Mouse (Mus musculus): Measurements from ENCODE around the gene Thrap3.

Thrap3 gene

DNA sequence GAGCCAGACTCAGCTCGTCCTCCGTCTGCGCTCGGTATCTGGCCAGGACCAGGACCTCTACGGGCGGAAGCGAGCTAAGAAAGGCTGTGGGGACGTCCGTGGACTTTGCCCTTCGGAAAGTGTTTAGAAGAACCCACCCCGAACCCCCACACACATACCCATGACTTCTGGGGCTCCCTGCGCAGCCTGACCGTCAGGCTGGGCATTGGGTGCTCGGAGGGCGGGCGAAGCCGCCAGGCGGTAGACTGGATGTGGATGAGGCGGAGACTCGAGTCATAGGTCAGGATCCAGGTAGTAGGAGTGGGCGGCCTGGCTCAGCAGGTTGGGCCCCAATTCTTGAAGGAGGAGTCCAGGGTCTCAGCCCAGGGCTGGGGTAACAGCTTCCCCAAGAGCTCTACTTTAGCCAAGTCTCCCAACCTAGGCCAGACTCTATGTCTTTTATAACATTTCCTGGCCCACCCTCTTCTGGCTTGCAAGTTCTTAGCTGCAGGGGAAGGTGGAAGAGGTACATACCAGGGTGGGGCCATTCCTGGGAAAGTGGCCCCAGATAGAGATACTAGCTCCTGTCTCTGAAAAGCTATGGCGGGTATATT, 39.4 kb downstream of the Thrap3 start, which contains the start of gene Sh3d21:
Gene Sh3d21, minus strand, starts transcription at position 425 of the 593 bp plus-strand sequence.
- DNase-seq = no peak

- DNase-seq = peak; percentile 85 to 90
Observed at GRCm38 (mm10) chr4:126162544-126163066, 40.0 kb downstream of the Thrap3 start.

GRCm38 (mm10) chr4:126161986-126162385, 40.6 kb downstream of the Thrap3 start:
- no peak for DNase-seq

DNA sequence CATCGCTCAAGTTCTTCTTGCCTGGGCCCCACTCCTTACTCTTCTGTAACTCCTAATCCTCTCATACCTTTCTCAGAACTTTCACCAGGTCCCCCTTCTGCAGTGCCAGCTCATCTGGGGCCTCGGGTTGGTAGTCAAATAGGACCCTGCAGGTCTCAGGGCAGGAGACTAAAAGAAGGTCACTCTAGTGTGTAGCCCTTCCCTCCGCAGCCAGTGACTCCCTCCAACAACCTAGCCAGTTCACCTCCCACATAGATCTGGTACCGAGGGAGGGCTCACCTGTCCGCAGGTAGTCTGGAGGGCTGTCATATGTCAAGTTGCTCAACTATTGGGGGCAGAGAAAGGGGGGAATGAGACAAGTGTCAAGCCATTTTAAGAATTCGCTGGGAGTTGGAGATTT, 41.1 kb downstream of the Thrap3 start:
- DNase-seq = no peak

DNA sequence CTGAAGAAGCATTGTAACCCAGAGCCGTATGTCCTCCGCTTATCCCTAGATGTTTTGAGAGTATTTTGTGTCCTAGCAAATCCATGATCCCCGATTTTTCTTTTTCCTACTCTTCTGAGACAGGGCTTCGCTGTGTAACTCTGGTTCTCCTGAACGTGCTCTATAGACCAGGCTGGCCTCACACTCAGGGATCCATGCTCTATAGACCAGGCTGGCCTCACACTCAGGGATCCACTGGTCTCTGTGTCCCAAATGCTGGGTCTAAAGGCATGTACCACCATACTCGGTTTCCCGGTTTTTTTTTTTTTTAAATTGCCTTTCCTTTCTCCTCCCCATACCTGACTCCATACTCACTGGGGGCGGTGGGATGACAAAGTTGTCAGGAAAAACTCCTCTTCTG, 41.6 kb downstream of the Thrap3 start:
- no peak for DNase-seq

DNA sequence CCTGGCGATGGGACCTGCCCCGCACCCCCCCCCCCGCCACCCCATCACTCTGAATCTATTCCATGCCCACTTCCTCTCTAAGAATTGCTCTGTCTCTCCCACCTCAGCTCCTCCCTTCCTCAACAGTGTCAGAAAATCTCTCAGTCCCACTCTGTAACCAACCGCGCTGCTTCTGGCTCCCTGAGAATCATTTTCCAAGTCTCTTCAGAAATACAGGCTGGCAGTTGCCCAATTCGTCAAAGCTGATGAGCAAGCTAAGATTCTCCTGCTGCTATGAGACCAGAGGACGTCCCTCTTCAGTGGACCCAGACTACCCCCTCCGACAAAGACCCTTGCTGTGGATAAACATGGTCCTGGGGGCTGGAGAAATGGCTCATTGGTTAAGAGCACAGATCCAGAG, 43.1 kb downstream of the Thrap3 start:
- no peak for DNase-seq

- DNase-seq = no peak
Observed at GRCm38 (mm10) chr4:126157562-126157961, 45.0 kb downstream of the Thrap3 start.

DNA sequence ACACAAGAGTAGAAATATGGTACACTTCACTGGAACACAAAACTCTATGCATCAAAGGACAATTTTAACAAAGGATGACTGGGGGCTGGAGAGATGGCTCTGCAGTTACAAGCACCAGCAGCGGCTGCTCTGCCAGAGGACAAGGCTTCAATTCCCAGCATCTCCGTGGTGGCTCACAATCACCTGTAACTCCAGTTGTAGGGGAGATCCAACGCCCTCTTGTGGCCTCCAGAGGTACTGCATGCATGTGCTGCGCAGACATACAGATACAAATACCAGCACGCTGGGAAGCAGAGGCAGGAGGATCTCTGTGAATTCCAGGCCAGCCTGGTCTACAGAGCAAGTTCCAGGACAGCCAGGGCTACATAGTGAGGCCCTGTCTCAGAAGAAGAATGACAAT, 45.9 kb downstream of the Thrap3 start:
- no peak for DNase-seq

- no peak for DNase-seq
Observed at GRCm38 (mm10) chr4:126155869-126156268, 46.7 kb downstream of the Thrap3 start.

DNA sequence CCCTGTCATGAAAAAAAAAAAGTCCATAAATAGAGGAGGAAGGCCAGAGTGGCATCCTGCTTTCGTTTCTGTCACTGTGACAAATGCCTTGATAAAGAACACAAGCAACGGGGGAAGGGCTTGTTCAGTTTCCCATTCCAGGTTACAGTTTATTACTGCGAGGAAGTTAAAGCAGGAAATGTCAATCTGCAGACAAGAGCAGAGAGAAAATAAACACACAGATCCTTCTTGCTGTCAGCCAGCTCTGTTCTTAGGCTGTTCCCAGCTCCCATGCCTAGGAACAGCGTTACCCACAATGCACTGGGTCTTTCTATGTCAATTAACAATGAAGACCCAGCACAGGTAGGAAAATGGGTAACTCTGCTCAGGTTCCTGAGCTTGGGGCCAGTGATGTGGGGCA, 47.4 kb downstream of the Thrap3 start:
- DNase-seq = no peak

GRCm38 (mm10) chr4:126152864-126153263, 49.7 kb downstream of the Thrap3 start:
- no peak for DNase-seq

DNA sequence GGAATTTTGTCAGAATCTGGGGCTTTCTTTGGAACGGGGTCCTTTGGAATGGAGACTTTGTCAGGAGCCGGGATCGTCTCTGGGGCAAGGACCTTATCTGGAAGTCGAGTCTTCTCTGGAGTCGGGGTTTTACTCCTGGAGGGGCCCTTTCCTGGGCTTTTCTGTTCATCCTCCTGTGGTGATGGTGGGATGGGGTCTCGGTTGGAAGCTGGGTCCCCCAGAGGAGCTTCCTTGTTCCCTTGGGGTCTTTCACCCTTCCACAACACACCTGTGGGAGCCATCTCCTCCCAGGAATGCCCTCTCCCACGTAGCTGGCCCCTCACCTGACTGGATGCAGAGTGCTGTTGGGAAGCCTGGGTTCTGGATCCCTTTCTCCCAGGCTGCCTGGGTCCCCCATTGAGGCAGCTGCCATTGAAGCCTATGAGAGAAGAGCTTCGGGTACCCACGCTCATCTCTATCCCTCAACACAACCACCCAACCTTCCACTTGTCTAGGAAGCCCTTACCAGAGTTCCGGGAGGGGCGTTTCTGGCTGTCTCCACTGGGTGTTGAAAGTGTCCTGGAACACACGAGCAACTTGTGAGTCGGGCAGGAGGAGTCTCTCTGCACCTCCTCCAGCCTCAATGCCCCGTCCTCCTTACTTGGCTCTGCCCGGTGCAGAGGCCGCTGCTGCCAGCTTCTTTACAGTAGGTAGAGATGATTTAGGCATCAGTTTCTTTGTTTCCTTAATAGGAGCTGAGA, 50.7 kb downstream of the Thrap3 start:
- no peak for DNase-seq

- DNase-seq = no peak
Observed at GRCm38 (mm10) chr4:126150949-126151320, 51.6 kb downstream of the Thrap3 start.

DNA sequence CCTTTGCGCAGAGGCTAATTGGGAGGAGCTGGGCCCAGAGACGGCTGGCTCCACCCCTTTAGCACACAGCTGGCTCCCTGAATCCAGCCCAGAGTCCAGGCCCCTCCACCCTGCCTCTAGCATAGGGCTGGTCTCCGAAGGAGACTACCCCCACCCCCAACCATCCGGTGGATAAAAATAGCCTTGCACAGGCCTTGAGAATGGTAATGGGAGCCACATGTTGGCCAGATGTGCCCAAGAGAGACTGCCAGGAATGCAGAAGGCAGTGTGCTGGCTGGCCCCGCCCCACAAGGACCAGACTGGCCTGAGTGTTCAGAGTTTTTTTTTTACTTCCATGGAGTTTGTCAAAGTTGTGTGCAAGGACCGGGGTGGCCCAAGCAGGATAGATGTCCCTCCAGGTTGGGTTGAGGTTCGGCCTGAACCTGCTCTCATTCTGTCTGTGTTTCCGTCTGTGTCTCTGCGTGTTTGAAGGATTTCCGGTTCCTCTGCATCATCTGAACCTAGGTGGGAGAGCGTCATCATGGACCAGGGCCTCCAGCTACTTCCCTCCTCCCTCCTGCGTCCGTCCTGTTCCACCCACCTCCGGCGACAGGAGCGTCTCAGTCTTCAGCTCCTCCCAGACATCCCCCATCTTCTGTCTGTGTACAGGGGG, 52.1 kb downstream of the Thrap3 start:
- DNase-seq = no peak

GRCm38 (mm10) chr4:126149798-126150197, 52.8 kb downstream of the Thrap3 start:
- DNase-seq = no peak

DNA sequence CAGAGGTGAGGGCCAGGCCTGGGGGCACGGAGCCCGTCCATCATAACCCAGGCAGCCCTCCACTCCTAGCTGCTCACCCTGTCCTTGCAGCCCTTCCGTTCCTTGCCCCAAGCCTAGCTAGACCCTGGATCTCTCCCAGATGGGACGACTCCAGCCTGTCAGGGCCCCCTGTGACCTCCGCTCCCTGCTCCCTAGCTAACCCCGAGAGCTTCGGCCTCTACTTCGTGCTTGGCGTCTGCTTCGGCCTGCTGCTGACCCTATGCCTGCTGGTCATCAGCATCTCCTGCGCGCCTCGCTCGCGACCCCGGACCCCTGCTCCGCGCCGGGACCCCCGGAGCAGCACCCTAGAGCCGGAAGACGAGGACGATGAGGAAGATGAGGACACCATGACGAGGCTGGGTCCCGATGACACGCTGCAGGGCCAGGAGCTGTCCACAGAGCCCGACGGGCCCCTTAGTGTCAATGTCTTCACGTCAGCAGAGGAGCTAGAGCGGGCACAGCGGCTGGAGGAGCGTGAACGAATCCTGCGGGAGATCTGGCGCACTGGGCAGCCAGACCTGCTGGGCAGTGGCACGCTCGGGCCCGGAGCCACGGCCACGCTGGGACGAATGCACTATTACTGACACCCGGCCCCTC, 53.4 kb downstream of the Thrap3 start:
- DNase-seq = peak in 1 of 2 experiments; percentile 43

DNA sequence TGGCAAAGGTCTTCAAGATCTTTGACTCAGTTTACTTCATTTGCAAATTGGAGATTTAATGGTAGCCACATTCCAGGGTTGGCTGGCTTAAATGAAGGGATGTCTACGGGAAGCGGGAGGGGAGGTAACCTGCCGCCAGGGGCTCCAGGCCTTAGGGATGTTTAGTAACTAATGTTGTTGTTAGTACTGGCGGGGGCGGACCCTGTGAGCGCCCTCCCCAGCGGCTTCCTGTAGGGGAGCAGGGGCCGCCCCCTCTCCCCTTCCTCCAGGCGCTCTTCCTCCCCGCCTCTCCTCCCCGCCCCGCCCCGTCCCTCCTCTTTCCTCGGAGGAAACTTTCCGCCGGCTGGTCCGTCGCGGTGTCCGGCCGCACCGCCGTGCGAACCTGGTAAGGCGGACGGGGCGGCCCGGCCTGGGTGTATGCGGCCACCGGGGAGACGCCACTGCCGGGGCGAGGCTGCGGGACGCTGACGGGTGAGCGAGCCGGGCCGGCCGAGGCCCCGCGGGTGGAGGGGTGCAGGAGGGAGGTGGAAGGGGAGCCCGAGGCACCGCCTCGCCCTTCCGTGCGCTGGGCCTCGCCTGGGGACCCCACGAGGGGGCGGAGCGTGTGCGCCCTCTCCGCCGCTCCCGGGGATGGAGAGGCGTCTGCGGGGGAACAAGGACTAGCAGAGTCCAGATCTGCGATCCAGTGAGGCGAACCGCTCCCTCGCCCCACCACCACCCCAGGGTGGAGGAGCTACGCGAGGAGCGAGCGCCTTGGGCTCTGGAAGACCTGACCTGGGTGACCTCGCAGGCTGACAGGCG, 54.2 kb downstream of the Thrap3 start:
- no peak for DNase-seq

DNA sequence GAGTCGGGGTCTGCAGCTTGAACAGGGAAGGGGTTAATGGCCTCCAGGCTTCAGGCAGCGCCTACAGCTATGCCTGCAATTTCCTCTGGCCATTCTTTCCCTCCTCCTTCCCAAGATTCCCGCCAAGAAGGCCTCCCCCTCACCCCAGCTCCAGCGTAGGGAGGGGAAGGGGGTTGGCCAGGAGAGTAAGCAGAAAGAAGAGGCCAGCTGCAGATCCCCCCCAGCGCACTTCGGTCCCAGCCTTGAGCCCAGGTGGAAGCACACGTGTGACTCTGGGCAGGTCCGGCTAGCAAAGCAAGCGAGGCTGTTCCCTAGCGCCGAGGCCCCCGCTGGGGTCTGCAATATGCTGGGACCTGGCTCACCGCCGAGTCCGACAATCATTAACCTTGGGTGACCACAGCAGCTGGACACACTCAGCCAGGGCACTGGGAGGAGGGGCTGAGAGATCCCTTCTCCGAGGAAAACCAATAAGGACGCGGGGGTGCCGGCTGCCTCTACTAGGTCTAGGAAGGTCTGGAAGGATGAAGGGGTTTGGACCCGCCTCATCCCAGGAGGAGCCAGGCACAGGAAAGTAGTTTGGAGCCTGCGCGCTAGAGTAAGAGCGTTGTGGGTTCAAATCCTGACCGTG, 54.9 kb downstream of the Thrap3 start, which contains the start of gene Eva1b:
Gene Eva1b, plus strand, starts transcription at position 212 of the 628 bp plus-strand sequence.
- no peak for DNase-seq

DNA sequence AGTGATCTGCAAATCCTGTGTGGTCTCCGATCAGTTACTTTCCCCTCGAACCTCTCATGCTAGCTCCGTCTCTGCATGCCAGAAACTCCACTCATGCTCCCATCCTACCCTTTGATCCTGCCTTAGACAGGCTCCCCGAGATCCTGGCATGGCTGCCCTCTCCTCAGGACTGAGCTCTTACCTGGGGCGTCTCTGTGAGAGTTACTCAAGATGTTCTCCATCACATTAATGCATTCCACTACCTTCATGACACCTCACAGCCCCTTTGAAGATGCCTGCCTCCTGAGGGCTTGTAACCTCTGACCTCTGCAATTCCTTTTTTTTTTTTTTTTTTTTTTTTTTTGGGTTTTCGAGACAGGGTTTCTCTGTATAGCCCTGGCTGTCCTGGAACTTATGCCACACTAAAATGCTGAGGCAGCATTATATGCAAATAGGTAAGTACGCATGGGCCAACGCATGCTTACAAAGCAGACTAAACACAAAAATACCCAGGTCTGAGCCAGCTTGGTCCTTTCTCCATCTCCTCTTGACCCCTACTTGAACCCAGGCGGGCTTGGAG, 55.5 kb downstream of the Thrap3 start:
- DNase-seq = no peak

DNA sequence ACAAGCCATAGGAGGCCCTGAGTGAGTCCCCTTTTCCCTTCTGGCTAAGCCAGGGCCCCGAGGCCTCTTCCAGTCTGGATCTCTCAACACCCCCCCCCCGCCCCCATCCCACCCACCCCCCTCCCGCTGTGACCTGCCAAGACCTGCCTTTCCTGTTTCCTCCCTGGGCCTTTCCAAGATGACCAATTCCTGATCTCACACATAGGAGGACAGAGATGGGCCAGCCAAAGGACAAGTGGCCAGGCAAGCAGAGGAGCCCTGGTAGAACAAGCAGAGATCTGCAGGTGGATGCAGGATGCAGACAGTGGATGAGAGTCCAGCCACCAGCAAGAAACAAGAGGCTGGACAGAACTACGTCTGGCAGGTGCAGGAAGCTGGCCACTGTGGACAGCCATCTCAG, 57.2 kb downstream of the Thrap3 start:
- DNase-seq = no peak

DNA sequence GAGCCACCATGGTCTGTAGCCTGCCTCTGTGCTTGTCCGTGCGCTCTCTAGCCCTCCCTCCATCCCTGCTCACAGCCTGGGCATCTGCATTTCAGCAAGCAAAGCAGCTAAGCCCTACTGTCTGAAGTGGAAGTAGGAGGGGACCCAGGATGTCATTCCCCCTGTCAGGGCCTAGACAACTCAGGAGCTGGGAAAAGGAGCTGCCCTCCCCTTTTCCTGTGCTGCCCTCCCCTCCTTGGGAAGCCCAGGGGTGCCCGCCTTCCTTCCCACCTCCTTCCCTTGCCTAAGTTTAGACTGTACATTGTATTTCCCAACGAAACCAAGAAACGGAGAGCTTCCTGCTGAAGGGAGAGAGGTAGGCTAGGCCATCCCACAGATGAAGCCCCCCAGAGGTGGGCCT, 61.5 kb downstream of the Thrap3 start:
- DNase-seq = no peak

DNA sequence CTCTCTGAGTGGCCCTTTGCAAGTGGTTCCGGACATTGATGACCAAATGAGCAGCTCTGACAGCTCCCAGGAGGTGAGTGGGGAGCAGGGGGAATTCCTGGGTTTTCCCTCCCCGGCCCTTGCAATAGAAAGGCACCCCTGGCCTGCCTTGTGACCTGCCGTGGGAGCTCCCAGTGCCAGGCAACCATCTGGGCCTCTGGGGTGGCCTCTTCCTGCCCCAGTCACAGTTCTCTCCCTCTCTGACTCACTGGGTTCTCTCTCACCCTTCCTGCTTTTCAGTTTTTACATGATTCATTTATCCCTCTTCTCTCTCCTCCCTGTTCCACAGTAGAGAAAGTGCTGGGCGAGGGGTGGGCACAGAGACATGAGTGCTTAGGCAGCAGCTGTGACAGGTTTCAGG, 64.8 kb downstream of the Thrap3 start:
- DNase-seq = no peak

All from cerebellum, postnatal 25 days (tissue).